Mouse (Mus musculus) v-Abl transformed pro-B cells (cell line): ENCODE results near the gene Gtf2i.

Experiments used
- in situ Hi-C, 2 experiments: fragments of 400-800 bp; cut with MboI; formaldehyde crosslinking; loops; one replicate each; pipeline ENCODE4 v1.15.1; 2025; ENCODE audit not compliant: unreplicated experiment in 2 of 2

Gtf2i gene

DNA sequence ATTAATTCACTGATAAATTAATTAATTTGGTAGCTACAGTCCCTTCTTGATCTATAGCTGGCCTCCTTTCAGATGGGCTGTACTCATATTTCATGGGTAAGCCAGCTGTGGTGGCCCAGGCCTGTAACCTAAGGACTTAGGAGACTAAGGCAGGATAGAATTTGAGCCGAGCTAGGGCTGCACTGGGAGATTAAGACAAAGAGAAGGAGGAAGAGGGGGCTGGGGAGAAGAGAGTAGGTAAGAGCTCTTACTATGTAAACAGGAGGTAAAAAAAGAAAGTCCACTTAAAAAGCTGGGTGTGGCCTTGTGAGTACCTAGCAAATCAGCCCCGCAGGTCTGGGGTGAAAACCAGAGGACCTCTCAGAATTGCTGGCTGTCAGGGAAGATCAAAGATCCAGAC is 9.3 kb upstream of the Gtf2i start:
- in situ Hi-C loops = no loop called here

DNA sequence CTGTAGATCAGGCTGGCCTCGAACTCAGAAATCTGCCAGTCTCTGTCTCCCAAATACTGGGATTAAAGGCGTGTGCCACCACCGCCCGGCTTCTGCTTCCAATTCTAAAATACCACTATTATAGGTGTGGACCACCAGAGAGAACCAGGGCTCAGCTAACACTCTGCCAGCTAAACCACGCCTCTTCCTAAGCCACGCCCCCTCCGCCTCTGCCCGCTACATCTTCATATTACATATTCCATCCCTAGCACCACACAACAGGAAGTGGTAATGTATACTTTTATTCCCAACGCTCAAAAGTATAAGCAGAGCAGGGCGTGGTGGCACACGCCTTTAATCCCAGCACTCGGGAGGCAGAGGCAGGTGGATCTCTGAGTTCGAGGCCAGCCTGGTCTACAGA is 8.8 kb upstream of the Gtf2i start:
- in situ Hi-C loops = no loop called here

DNA sequence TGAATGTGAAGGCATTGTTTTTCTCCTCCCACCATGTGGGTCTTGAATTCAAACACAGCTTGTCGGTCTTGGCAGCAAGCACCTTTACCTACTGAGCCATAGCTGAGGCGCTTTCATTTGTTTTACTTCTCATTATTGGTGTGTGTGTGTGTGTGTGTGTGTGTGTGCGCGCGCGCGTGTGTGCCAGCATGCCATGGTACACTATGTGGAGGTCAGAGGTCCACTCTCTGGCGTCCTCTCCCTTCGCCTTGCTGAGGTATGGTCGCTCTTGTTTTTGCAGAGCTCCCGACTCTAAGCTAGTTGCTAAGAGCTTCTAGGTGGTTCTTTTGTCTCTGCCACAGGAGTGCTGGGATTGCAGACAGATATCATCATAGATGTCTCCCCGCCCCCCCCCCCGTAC is 7.8 kb upstream of the Gtf2i start:
- in situ Hi-C loops = no loop called here

DNA sequence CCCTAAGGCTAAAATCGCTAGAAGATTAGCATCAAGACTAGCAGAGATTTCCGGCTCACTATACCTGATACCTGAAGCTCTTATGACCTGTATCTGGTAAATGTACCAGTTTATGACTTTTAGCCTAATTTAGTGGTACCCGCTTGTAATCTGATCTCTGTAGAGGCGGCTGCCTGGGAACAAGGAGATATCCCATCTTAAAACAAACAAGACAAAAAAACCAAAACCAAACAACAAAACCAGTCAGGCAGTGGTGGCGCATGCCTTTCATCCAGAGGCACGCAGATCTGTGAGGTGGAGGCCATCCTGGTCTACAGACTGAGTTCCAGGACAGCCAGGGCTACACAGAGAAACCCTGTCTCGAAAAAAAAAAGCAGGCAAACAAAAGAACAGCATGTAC is 7.1 kb upstream of the Gtf2i start:
- in situ Hi-C loops = no loop called here

DNA sequence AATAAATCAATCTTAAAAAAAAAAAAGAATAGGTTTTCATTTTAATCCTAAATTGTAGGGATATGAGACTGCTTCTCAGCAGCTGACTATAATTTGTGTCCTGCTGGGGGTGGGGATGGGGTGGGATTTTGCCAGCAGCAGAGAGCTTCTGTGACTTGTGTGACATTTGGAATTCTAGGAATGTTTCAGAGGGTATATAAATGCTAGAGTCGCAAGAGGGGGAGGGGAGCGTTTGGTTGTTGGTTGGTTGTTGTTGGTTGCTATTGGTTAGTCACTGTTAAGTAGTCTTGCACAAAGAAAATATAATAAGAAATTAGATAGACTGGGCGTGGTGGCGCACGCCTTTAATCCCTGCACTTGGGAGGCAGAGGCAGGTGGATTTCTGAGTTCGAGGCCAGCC is 4.3 kb upstream of the Gtf2i start:
- in situ Hi-C loops = no loop called here

DNA sequence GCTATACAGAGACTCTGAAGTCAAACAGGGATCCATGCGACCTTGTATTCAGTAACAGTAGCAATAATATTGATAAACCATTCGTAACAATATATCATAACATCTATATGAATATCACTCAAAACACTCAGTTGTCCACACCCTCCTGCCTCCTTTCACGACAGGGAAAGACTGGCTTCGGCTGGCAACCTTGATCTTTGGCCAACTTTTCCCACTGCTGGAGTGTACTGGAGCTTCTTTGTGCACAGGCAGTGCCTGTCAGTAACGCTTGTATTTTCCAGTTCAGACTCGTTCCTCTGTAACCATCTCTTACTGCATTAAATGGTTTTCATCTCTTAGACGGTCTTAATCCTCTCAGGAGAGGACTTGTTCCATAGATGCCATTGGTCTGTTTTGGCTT is 2.2 kb upstream of the Gtf2i start:
- in situ Hi-C loops = no loop called here

DNA sequence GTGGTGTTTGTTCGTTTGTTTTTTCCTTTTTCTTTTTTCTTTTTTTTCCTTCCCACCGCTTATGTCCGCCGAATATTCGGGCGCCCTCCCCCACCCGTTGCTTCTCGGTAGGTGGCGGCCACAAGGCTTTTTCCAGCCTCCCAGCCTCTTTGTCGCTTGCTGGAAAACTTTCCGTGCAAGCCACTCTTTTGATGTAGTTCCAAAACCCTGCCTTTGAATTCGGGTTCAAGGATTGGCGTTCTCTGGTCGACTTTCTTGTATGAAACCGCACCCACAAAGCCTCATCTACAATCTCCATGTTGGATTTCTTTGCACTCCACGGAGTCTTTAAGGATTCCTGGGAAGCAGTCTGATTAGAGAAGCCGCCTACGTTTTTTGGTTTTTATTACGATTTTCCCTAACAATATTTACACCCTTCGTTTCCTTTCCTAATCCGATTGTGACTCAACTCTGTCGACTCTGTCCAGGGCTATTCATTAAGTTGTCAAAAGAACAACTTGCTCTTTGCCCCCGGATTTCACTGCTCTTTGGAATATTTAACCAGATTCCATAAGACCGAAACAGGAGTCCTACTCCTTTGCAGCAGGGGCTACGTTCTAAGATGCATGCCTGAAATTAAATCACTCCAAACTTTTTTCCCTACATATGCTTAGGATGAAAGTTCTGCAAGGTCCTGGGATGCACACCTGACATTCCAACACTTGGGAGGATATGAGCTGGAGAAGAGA is 1.2 kb upstream of the Gtf2i start:
- in situ Hi-C loops = no loop called here

DNA sequence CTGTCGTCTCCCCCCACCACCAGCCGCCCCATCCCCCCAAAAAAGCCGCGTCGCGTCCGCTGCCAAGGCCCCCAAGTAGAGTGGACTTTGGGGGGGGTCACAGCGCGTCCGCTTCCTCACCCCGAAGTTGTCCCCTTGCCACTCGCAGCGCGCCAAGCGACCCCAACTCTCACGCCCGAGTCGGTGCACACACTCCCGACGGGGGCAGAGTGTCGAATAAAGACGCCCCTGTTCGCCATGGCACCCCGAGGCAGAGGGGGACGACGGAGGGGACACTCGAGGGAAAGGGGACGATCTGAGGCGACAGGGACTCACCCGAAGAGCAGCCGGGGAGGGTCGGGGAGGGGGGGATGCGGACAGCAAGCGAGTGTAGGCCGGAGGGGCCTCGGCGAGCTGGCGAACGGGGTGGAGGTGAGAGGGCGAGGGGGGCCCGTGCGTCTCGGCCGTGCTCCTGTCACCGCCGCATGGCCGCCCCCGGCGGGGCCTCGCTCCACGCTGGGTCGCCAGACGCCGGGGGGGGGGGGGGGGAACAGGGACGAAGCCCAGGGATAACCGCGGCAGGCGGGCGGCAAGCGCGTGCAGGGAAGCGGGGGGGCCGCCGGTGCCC is 389 bp downstream of the Gtf2i start:
- in situ Hi-C loops = no loop called here

DNA sequence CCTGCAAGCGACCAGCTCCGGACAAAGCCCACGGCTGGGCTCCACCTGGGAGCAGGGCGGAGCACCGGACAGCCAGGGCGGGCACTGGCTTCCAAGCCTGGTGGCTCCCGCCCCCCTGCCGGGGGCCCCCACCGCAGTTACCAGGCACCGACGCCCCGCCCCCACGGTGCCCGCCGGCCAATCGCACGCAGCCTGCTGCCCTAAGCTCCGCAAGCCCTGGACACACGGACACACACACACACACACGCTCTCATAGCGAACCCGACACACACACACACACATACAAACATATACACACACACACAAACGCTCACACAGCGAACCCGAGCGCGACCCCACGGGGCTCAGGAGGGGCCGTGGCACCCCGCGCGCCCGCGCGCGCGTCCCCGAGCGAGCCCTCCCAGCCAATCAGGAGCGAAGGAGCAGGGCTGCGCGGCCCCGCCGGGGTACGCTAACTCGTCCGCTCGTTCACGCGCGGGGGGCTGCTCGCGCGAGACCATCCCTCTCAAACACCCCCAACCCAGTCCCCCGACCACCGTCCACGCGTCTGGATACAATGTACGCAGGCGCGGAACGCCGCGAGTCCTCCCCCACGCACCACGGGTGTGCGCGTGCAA is 1.0 kb downstream of the Gtf2i start:
- in situ Hi-C loops = no loop called here

DNA sequence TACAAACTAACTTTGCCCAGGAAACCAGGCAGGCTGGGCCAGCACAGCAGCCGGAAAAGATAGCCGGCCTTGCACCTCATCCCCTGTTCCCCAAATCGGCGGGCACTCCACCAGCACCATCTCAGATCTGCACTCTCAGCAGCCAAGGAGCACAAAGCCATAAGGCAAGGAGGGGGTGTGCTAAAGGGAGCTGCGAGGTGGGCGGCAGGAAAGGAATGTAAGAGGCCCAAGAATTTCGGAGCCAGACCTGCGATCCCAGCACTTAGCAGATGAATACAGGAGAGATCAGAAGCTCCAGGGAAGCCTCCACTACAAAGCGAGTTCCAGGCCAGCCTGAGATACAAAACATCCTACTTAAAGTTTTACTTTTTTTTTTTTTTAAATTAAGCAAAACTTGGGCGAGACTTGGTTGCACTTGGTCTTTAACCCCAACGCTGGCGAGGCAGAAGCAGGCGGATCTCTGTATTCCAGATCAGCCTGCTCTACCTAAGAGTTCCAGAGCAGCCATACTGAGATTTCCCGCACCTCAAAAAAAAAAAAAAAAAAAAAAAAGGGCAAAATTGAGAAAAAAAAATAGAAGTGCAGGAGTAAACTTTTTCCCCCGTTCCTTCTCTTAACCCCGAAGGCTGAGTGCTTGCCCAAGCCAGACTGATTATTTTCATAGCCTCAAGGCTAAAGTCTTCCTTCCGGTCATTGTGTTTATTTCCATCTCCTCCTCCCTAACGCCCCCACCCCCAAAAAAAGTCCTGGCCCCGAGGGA is 1.7 kb downstream of the Gtf2i start:
- in situ Hi-C loops = no loop called here

DNA sequence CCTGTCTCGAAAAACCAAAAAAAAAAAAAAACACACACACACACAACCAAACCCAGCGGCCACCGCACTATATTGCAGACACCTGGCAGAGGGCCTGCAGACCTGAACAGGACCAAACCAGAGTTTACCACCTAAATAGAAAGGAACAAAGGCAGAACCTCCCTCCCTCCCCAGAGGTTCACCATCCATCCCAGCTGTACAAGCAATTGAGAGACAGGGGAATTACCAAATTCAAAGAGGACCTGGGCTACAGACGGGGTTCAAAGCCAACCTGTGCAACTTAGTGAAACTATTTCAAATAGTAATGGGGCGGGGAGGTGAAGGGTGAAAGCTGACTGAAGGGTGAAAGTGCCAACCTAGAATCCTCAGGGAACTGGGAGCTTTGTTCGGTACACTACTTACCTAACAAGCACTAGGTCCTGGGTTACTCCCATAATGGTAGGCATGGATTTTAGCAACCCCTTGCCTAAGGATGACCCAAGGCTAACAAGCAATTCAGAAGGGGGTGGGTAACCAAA is 2.6 kb downstream of the Gtf2i start:
- in situ Hi-C loops = no loop called here

DNA sequence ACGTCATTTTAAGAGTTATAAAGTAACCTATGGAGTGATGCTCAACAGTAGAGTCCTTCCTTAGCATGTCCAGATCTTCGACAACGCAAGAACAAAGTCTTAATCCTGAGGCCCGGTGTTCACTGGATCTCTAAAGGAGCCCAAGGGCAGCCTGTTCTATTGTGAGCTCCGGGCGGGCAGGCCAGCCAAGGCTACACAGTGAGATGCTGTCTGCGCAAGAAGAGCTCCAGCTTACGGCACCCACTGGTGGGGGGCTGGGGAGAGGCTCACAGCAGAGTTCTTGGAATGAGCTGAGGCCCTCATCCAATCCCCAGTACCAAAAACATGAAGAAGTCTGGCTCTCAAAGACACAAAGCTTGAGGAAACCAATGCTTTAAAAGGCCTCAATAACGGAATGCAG is 4.4 kb downstream of the Gtf2i start:
- in situ Hi-C loops = no loop called here

DNA sequence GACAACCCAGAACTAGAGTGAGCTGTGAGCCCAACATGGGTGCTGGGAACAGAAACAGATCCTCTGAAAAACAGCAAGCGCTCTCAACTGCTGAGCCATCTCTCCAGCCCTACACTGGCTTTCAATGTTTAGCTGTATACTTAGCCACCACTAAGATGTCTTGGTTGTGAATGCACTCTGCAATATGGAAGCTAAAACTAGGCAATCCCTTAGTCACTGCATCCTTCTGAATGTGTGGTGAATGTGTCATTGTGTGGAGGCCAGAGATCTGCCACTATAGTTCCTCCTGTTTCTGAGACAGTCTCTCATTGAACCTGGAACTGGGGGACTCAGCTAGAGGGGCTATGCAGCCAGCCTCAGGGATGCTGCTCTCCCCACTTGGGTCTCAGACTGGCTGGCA is 5.2 kb downstream of the Gtf2i start:
- in situ Hi-C loops = no loop called here

DNA sequence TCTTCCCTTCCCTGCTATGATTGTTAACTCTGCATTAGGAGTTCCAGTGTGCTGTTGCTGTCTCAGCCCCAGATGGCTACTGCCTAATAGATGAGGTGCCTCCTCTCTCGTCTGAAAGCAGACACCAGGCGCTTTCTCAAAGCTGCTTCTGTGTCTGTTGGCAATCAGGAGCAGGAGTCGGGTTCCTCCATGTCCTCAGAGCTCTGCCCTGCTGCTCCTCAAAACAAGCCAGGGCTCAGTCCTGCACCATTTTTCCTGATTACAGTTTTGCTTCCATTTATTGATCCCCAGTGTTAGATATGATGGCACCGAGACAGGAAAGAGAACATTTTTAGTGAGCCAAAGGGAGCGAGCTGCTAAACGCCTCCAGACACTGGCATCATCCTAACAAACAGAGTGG is 9.9 kb downstream of the Gtf2i start:
- in situ Hi-C loops = no loop called here

DNA sequence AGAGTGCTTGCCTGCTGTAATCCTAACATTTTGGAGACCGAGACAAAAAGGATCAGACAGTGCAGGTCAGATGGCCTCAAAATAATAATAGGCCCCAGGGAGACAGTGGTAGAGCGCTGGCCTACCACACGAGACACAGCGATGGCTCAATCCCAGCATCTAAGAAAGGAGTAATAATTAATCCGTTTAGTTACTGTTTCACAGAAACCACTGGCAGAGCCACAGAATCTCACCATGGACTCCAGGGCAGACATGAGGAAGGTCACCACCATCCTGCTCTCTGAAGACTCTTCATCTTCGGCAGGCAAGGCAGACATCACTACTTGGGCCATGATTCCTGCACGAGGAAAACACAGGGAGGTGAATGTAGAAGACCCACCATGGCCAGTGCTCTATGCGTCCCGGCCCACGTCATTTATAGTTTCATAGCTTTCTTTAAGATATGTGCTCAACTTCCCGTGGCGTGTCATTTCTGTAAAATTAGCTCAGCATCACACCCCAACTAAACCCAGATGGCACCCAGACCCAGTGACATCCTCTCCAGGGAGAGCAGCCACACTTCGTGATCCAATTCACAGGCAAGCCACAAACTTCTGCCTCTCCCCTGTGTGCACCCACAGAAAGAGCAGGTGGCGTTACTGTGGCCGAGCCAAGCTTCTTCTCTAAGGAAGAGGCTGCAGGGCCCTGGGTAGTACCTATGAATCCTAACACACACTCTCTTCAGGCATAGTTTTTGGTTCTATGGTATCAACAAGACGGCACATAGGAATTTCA is 19.1 kb downstream of the Gtf2i start:
- in situ Hi-C loops = no loop called here

DNA sequence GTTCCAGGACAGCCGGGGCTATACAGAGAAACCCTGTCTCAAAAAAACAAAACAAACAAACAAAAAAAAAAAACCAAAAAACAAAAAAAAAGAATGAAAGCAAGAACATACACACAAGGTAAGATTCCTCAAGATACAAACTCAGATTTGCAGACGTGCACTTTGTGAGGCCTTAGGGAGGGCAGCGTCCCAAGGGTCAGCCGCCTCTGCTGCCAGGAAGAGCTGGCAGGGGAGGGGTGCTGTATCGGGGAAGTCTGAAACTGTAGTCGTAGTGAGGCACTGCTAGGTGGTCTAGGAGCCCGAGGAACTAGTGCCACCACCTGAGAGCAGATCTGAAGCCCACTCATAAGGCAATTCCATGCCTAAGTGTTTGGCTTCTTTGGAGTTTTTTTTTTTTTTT is 20.0 kb downstream of the Gtf2i start:
- in situ Hi-C loops = no loop called here

DNA sequence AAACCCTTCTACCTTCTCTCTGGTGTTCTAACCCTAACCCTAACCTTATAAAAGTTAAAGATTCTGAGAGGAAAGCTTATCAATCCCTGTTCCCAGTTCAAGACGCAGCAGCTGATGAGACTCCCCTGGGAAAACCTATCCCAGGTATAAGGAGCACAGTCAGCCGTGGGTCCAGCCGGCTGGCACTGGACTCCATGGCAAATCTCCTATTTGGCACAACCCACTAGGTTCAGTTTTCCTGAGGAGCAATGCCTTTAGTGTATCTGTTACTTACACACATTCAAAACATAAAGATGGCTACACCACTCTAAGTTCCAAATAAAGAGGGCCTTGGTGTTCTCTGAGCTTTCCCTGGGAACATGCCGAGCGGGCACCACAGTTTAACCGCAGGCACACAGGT is 23.5 kb downstream of the Gtf2i start:
- in situ Hi-C loops = no loop called here

DNA sequence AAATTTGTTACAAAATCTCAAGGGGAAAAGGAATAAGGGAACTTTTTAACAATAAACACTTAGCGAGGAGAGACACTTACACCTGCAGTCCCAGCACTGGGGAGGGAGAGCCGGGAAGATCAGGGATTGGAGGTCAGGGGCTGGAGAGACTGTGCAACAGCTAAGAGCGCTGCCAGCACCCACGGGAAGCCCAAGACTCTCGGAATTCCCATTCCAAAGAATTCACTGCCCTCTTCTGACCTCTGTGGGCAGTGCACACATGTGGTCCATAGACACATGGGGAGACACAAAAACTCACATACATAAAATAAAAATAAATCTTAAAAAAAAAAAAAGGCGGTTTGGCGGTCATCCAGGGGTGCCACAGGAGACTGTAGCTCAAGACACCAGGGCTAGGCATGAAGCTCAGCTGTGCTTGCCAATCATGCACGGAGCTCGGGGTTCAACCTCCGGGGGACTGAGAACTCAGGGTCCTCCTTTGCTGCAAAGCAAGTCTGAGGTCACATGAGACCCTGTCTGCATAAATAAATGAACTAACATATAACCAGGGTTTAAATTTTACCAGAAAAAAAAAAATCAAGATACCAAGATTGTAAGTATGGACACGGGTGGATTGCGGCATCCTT is 24.5 kb downstream of the Gtf2i start:
- in situ Hi-C loops = no loop called here

DNA sequence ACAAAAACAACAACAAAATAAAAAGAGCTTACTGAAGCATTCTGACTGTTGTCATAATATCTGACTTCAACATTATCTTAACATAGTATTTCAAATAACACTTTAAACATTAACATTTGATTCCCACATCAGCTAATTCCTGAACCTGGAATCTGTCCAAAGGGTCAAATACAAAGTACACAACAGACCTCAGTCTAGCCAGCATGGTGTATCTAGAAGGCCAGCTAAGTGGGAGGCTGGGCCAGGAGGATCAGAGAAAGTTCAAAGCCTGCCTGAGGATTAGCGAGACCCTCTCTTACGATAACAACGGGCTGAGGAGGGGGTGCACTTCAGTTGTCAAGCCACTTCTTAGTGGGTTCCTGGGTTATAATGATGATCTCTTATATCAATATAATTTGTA is 26.5 kb downstream of the Gtf2i start:
- in situ Hi-C loops = no loop called here

DNA sequence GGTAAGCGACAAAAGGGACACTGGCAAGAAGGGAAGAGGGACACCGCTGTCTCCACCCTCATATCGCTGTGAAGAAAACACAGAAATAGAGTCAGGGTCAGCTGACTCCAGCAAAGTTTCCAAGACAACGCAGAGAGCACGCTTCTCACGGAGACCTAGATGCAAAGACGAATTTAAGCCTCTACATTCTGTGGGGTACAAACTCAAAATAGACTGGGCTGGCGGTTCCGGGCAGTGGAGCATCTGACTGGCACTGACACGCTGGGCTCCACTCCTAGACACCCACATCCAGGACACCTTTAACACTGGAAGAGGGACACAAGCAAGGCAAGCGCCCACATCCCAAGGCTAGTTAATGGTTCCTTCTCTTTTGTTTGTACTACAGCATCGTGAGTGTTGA is 29.6 kb downstream of the Gtf2i start:
- in situ Hi-C loops = no loop called here
